Mouse (Mus musculus) bone marrow macrophage, adult 2 months (primary cell): ENCODE results near the gene Plagl2.

Experiments
- CTCF ChIP-seq: IDR thresholded peaks from 2 replicates; pipeline ENCODE4 v1.5.1; 2012; ENCODE audit warnings: low read depth, mild to moderate bottlenecking, low read length, moderate library complexity
- POLR2A ChIP-seq: IDR thresholded peaks from 2 replicates; pipeline ENCODE4 v1.6.1; 2012; ENCODE audit warnings: mild to moderate bottlenecking, low read depth, low read length, borderline replicate concordance

DNA sequence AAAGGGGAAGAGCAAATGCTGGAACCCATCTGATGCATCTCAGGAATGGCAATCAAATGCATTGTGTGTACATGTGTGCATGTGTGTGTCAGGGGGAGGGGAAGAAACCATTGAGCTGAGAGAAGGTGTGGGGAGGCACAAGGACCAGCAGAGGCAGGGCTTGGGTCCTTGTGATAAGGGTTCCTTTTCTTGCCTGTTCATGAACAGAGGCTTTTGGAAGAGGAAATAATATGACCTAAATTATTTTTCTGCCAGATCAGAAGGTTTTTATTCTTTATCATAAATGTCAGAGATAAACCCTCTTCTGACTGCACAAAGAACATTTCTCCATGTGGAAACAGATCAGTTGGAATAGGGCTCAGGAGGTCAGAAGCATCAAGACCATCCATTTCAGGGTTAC lies 19.1 kb downstream of the Plagl2 start:
- no peak for TF ChIP-seq CTCF
- no peak for TF ChIP-seq POLR2A
